Mouse (Mus musculus) granulocyte monocyte progenitor cell, adult 5-6 weeks (primary cell): Measurements from ENCODE around the gene Esrrg. TPM values are rescaled to one million over a fixed set of nuclear protein-coding genes. Genes with fewer than 3 reads are reported as not detected.
A peak's percentile ranks its signal among the peaks of the same experiment; 100 is the strongest.

Source experiments
- ATAC-seq: replicated peaks from 2 replicates; pipeline ENCODE4 v1.8.0; 2016; ENCODE audit warnings: mild to moderate bottlenecking, moderate TSS enrichment, inconsistent platforms; ENCODE audit not compliant: poor library complexity, severe bottlenecking
- total RNA-seq, 2 experiments: library from RNA; stranded (forward) in 1 of 2; stranded (reverse) in 1 of 2; fragments of 200-712, 200-1000 nt in 1 of 2; fragments of >200 nt in 1 of 2; fragmentation: Nextera tagmentation in 1 of 2; gene quantifications; 2 replicates each; pipeline ENCODE4 v1.2.3; 2014 to 2017

Gene Esrrg
- total RNA-seq, 2 experiments from 2014 or later = not detected

DNA sequence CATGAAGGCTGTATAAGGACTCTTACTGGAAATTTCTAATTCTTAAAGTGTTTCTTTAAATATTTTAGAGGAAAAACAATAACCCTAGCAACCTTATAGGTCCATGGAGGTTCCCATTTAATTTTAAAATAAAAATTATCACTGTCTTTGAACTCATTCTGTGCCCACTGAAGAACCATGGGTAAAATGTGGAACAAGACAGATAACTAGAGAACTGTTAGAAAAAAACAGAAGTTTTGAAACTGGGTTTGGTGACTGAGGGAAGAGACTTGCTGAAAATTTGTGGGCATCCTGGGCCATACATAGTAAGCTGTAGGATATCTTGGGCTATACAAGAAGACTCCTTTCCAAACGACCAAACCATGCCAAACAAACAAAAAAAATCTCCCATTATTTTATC, 565.3 kb downstream of the Esrrg start:
- no peak for ATAC-seq

DNA sequence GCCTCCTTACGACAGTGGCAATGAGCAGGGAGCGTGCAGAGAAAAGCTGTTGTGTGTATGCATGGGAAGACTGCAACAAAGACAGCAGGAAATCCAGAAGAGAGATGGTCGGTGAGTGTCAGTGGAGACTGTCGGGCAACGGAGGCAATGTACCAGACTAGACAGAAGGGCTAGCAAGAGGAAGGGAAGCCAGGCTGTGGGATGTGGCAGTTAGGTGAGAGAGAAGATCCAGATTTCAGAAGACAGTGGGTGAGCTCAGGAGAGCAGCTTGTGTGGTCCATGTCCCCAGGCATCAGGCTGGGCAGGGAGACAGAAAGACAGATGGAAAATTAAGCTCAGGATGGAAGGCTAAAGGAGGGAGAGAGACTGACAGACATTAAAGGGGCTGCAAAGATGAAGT, 574.4 kb downstream of the Esrrg start:
- ATAC-seq = no peak

DNA sequence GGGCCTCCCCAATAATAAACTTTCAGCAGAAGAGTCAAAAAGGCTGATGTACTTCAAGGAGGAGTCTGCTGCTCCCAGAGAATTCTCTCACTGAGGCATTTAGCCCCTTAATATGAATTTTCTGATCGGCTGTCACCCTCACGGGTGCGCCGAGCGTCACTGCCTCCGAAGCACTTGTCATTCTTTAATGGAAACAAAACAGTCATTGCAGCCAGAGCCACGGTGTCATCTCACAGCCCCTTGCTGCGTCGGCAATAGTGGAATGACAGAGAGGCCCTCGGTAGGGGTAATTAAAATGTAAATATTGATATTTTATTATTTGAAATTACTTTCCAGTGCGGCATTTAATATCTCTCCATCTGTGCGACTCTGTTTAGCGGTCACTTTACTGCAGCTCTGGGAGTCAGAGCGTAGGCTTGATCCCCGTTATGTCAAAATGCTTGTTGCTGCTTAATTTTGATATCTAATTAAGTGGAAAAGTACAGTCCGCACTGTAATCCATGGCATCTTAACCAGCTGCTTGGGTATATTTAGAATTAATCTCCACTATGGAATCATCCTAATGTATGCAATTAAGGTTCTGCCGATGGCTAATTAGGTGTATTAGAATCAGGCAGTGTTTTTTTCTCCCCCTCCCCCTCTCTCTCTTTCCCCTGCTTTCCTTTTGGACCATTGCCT, 578.0 kb downstream of the Esrrg start:
- ATAC-seq = no peak

DNA sequence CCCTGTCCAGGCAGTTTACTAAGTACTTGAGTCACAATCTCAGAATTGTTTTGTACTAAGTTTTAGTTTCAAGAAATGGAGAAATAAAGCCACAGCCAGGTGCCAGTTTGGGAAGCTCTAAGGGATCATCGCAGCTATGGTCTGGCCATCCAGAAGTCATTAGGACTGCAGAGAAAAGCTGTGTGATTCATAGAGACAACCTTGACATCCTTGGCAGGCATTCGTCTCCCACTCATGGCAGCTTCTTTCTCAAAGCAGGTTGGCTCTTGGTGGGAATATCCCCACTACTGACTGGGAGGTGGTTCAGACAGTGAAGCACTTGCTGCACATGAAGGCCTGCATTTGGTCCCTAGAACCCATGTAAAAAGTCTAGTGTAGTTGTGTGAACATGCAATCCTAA, 584.4 kb downstream of the Esrrg start:
- no peak for ATAC-seq

DNA sequence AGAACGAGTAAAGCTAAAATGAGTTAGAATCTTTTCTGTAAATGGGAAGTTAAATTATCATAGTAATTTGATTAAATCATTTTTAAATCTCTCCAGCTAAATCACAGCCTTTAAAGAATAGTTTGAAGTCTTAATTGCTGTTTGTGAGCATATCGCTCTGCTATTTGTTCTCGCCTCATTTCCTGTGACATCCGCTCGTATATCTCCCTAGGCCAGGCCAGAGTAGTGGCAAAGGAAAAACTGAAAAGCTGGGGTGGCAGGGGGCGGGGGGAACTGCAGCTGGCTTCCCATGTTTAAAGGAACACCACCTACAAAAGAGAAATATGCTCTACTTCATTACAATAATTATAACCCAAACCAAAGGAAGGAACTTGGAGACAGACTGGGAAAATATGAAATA, 598.8 kb downstream of the Esrrg start:
- ATAC-seq = no peak

DNA sequence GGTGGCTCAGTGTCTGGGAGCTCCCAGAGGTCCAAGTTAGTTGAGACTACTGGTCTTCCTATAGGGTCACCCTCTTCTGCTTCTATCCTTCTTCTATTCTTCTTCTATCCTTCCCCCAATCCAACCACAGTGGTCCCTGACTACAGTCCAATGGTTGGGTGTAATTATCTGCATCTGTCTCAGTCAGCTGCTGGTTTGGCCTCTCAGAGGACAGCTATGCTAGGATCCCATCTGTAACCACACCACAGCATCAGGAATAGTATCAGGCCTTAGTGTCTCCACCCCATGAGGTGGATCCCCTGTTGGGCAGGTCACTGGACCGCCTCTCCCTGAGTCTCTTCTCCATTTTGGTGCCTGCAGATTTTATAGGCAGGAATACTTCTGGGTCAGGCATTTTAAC, 600.4 kb downstream of the Esrrg start:
- ATAC-seq = no peak

DNA sequence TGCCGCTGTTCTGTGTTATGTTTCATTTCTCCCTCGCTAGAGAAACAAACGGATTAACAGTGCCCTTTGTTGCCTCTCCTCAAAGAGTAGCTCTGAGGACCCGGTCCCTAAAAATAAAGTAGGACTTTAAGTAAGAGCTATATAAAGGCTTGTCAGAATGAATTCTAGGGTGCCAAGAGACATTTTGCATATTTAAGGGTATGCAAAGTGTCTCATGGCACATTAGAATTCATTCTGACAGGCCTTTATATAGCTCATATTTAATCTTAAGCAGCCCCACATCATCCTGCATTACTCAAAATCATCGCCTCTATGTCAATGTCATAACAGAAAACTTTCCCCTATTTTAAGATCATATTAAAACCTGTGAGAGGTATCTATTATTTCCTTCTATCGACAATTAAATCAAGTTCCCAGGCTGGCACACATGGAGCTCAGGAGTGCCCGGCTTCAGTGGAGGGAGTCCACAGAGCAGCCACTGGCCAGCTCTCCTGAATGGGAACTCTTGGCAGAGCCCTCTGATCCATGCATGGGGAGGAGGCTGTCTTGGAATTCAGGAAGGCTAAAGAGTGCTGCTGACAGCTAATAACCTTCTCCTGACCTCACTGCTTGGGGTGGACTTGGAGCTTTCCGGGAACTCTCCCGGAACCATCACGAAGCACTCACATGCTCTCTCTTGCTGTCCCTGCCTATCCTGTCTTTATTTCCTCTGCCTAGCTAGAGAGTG, 606.5 kb downstream of the Esrrg start:
- ATAC-seq = no peak

DNA sequence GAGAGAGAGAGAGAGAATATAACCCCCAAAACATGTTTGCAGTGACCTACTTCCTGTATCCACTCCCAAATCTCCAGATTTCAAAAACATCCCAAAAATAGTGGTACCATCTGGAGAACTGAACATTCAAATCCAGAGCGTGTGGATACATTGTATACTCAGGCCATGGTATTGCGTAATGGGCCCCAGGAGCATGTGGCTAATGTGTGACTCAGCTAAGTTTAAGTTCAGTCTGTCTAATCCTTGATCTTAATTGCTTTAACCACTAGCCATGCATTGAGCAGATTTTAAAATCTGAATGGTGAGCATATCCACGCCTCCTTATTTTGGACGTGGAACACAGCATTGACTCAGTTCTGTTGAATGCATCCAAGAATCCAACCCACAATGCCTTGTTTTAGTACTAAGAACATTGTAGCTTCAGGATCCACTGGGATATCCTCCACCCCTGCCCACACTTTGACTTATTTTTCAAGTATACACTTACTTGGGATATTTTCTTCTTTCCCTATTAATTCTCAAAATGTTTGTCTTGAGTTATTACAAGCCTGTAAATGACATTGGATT, 612.7 kb downstream of the Esrrg start:
- ATAC-seq = peak; percentile 74; the same call in 1 of the 2 replicates

DNA sequence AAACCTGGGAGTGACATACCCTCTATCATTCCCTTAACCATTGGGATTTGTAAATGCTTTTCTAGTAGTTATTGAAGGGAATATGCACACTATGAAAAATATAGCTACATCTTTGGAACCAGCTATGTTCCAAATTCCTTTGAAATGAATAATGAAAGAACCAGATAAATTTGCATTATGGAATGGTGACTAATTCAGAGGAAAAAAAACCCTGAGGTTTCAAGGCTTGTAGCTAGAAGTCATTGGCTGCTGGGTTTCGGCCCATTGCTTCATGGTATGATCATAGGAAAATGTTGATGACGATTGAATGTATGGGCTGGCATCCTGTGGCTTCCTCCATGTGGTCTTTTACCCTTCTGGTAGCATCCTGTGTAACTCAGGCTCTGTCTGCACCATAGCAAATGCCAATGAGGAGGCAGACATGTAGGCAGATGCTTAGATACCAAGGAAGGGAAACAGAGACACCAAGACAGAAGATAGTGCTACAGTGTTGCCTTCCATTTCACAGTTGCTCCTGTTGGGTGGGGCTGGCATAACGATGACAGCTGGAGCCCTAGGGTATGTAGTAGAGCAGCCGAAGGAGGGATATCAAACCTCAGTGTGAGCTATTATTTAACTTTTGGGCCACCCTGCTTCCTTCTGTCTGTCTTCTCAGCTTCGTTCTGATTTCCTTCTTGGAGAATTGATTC, 624.6 kb downstream of the Esrrg start:
- no peak for ATAC-seq

DNA sequence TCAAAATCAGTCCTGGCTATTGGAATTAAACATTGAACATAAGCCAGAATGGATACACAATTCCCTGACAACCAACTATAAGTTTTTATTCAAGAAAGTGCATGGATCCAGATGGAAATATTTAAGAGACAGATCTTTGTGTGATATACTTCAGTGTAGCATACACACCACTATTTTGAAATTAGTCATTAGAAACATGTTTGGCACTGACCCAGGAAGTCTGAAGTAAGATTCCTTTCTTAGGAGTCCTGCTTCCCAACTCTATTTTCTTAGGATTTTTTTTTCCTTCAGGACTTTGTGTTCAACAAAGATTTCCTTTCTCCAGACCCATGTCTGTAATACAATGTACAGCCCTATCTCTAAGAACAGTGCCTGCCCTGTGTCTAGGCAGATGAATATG, 630.0 kb downstream of the Esrrg start:
- no peak for ATAC-seq

DNA sequence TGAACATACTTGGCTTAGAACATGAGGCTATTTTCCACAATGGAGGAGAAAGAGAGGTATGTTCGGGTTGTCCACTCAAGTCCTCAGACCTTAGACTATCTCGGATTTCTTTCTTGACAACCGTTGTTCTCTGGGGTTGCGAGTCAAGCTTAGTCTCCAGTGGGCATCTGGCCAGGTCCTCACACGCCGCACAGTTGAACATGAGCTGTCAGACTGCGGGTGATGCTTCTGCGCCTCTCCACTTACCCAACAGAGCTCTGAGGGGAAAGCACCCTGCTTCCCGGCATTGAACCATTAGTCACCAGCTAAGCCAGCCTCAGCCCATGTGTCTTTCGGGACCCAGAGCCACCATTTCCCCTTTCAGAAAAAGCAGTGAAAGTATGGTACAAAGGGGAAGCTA, 633.2 kb downstream of the Esrrg start:
- ATAC-seq = no peak

DNA sequence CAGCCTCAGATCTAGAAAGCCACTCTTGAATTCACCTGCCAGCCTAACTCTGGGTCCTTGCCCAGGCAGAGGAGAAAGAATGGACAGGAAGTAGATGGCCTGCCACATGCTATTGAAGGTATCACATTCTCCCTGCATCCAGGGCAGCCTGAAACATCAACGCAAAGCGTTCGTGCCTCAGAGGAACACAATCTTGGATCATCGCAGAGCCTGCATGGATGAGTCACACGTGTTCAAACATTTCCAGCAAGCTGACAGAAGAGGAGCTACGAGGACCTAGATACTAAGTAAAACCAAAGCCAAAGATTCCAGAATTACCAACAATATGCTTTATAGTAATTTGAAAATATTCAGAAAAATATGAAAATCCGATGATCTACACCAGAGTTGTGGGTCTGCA, 648.9 kb downstream of the Esrrg start:
- no peak for ATAC-seq

DNA sequence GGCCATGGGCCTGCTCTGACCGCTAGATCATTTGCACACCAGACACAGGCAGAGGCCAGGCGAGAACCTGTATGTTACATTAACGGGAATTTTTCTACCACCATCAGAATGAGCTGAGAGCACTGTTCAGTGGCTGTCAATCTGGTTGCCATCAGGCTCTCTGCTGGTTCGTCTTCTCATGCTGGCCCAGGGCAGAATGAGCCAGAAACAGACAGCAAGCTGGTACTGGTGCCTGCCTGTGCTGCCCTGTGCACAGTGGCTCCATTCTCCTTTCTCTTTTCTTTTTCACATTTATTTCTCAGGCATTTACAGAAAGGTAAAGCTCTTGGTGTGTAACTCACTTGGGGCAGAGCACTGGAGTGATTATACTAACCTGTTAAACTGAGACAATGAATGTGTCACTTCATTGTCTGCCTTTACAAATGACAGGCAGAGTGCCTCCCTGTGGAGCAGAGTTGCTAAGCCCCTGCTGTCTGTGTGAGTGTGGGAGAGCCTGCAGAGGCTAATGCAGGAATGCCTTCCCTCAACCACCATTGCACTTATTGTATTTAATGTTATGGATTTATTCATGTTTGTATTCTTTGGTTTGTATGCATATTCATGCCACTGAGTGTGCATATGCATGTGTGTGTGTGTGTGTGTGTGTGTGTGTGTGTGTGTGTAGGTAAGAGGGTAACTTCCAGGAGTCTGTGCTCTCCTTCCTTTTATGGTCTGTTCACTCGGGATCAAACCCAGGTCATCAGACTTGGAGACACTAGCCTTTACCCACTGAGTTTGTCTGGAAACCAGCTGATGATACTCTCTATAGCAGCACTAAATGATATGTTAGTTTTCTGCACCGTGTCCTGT, 651.9 kb downstream of the Esrrg start:
- no peak for ATAC-seq

DNA sequence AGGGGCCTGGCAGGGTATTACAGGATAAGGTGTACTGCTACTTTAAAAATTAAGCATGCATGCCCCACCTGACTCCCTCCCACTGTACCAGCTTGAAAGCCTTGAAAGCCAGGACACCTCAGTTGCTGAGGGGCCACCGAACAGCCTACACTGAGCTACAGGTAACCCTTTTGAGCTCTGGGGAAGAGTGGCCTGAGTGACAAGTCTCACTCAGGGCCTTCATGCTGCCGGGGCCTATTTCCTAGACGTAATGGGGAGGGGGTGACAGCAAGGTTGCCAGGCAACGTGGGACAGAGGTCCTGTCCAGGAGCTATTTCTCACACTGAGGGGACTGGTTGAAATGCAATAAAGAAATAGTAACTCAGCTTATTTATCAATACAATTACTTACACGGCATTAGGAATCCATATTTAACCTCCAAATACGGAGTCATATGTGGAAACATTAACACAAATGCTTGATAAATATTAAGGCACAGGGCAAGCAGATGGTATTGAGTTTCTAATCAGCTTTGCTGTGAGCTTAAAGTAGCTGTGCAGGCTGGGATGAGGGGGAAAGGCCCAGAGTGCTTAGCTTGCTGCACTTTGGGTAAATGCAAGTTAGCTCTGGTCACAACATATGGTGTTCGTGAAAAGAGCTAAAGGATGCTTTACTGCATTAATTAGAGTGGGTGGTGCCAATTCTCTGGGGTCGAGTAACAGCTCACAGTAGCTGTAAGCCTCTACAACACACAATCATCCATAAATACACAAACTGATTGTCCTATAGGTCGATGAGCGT, 653.5 kb downstream of the Esrrg start, which contains the start of gene Ush2a:
TSS of gene Ush2a (plus strand) at position 121 of the 780 bp plus-strand sequence.
- no peak for ATAC-seq
